Mouse (Mus musculus): Measurements from ENCODE around the gene Lmo2.

DNA sequence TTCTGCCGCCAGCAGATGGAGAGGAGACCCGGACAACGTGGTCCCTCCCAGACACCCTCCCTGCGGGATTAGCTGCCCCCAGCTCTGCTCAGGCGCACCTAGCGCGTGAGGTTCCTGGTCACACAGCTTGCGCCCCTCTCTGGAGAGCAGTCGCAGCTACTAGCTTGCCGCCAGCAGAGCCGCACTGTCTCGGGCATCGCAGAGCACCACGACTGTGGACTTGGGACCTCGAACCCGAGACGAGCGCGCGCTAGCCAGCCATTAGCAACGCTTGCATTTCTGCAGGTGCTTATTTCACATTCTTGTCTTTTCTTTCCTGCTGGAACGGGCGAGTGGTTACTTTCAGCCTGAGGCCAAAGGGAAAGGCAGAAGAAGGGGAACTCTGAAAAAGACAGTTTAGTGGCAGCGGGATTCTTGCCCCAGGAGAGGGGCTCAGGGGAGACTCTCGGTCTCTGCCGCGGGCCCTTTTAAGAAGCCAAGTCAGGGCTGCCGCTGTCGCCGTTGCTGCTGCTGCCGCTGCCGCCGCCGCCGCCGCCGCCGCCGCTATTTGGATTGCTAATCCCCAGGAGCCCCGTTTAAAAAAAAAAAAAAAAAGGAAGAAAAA lies 11.8 kb downstream of the Lmo2 start:
- TF ChIP-seq MAX (IDR thresholded peaks at IDR 0.05) (no peak), CTCF (IDR thresholded peaks at IDR 0.05; ENCODE audit: control insufficient read depth, insufficient read depth, insufficient read length) (no peak)
